In genomic region chr12:70144637-70145448, GRCm38 (mm10) we compare ENCODE assay signal across 9 mouse cellular contexts. TPM values are rescaled to one million over a fixed set of nuclear protein-coding genes. Genes with fewer than 3 reads are reported as not detected.
DNase-seq lines count a peak whose midpoint lies in the region; ATAC-seq lines count a peak whose summit lies in the region.
"Had no signal": no experiment of that assay in that cellular context is flagged by ENCODE, and none has a peak within 500 bp of the region (broad histone marks: within the 10 kb centered on the region; RNA-seq: fewer than 3 reads in every experiment).

No protein-coding gene starts in this region.

- H3K9me3 ChIP-seq in forebrain, embryonic 16.5 days (ENCODE audit: control insufficient read depth, low read length): no peaks in the 10 kb centered on the region
- no peaks in the 10 kb centered on the region for H3K9me3 ChIP-seq in stomach, embryonic 16.5 days (replicated peaks; ENCODE audit: control insufficient read depth, low read length)

- no peak overlapping the region for H3K4me3 ChIP-seq in forebrain, embryonic 16.5 days (replicated peaks; ENCODE audit: low read length)
- H3K4me3 ChIP-seq in stomach, embryonic 16.5 days (replicated peaks; ENCODE audit: low read length): no peak overlapping the region
- H3K4me3 ChIP-seq: erythroblast, embryonic 14.5 days had no signal

- H3K9ac ChIP-seq in forebrain, embryonic 16.5 days (replicated peaks; ENCODE audit: low read depth, low read length): no peak overlapping the region
- peak overlapping the region; percentile 48; the same call in 1 of the 2 replicates for H3K9ac ChIP-seq in stomach, embryonic 16.5 days (ENCODE audit: low read length)

- ATAC-seq in forebrain, embryonic 16.5 days: 0 out of 2 replicates have a peak, but pooled peaks have one; percentile 16
- ATAC-seq in stomach, embryonic 16.5 days (ENCODE audit: insufficient read depth, low FRiP score): no peak

- 50% methylated on average over 20 of the region's 20 CpGs for WGBS in forebrain, embryonic 16.5 days
- 35% methylated on average over 20 of the region's 20 CpGs for WGBS in stomach, embryonic 16.5 days

- peaks cover 9% of the 10 kb centered on the region for H3K4me1 ChIP-seq in forebrain, embryonic 16.5 days (replicated peaks; ENCODE audit: control insufficient read depth, insufficient read depth, low read length)
- H3K4me1 ChIP-seq in stomach, embryonic 16.5 days (ENCODE audit: control insufficient read depth, insufficient read depth, low read length): peaks cover 15% of the 10 kb centered on the region; the same call in 1 of the 2 replicates

- no peak overlapping the region for H3K27ac ChIP-seq in forebrain, embryonic 16.5 days (ENCODE audit: low read length)
- H3K27ac ChIP-seq in stomach, embryonic 16.5 days (ENCODE audit: low read length): peak overlapping the region; percentile 88

- DNase-seq in testis, postnatal 10 days (ENCODE audit: low spot score): peak; percentile 61
- DNase-seq in testis, postnatal 14 days (ENCODE audit: low spot score): no peak
- peak; percentile 32 for DNase-seq in cerebellum, adult 11 months
- peak; percentile 89 for DNase-seq in induced T-regulatory cell, adult 2 months (ENCODE audit: low read depth)
- peak; percentile 40 to 70 for DNase-seq in left cerebral cortex, adult 9 months (ENCODE audit: low spot score in 2 of 2)
- DNase-seq in mesoderm, embryonic 11.5 days (ENCODE audit: low read depth, low spot score): peak; percentile 79

- no peak overlapping the region for H3K4me2 ChIP-seq in forebrain, embryonic 16.5 days (ENCODE audit: low read length)
- 0 out of 2 replicates have a peak overlapping the region, but pooled peaks have one; percentile 10 for H3K4me2 ChIP-seq in stomach, embryonic 16.5 days (ENCODE audit: low read depth, low read length)

- H3K36me3 ChIP-seq in forebrain, embryonic 16.5 days (ENCODE audit: control insufficient read depth, insufficient read depth): no peaks in the 10 kb centered on the region
- H3K36me3 ChIP-seq in stomach, embryonic 16.5 days (ENCODE audit: control insufficient read depth, insufficient read depth, low read length): no peaks in the 10 kb centered on the region

- H3K27me3 ChIP-seq in forebrain, embryonic 16.5 days (replicated peaks; ENCODE audit: control insufficient read depth, insufficient read depth, low read length): no peaks in the 10 kb centered on the region
- H3K27me3 ChIP-seq in stomach, embryonic 16.5 days (ENCODE audit: control insufficient read depth, insufficient read depth, low read length): no peaks in the 10 kb centered on the region

RNA-seq across cellular contexts. Expression of gene Abhd12b, which starts 9.1 kb away (rescaled TPM):
- not detected in 2 replicates for polyA plus RNA-seq in forebrain, embryonic 16.5 days (2015; fragmentation: Nextera tagmentation; extraction: Ambion mirVana)
- polyA plus RNA-seq in stomach, embryonic 16.5 days (2015; fragmentation: Nextera tagmentation; extraction: Ambion mirVana): 0.14 TPM in 1 of 2 replicates, not detected in the other
- polyA plus RNA-seq: erythroblast, embryonic 14.5 days had no signal

RNA-seq across cellular contexts. Expression of gene Nin, which starts 31.3 kb away (rescaled TPM):
- 40.2 and 45.3 TPM in 2 replicates for polyA plus RNA-seq in forebrain, embryonic 16.5 days (2015; fragmentation: Nextera tagmentation; extraction: Ambion mirVana)
- 10.0 and 10.7 TPM in 2 replicates for polyA plus RNA-seq in stomach, embryonic 16.5 days (2015; fragmentation: Nextera tagmentation; extraction: Ambion mirVana)
